In the genomic region with DNA sequence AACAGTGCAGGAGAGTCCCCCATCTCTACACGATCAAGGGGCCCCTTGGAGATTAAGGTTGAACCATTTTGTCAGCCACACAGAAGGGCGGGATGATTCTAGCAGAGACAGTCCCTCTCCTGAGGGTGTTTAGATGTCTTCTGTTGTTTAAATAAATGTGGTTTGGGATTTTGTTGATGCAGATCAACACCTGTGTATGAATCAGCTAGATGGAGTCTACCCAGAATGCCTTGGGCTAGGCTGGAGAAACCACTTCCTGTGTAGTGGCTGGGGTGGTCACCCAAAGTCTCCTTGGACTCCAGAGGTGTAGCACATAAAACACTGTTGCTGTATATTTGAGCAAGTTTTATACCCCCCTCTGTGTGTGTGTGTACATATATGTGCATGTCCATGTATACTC, we compare ENCODE assay signal across 20 mouse cellular contexts. TPM values are rescaled to one million over a fixed set of nuclear protein-coding genes. Genes with fewer than 3 reads are reported as not detected.
"Had no signal": no experiment of that assay in that cellular context is flagged by ENCODE, and none has a peak within 500 bp of the region (broad histone marks: within the 10 kb centered on the region; RNA-seq: fewer than 3 reads in every experiment).

No protein-coding gene starts in this region.

- H3K9me3 ChIP-seq: limb, embryonic 13.5 days; neural tube, embryonic 13.5 days; stomach, embryonic 15.5 days had no signal

- H3K4me2 ChIP-seq: limb, embryonic 13.5 days; neural tube, embryonic 13.5 days; stomach, embryonic 15.5 days had no signal

- H3K27me3 ChIP-seq: limb, embryonic 13.5 days; neural tube, embryonic 13.5 days; stomach, embryonic 15.5 days had no signal

- ATAC-seq: lung, postnatal 0 days had no signal

- H3K4me3 ChIP-seq: layer of hippocampus, adult 2 months; limb, embryonic 13.5 days; neural tube, embryonic 13.5 days; stomach, embryonic 15.5 days had no signal

- DNase-seq: kidney, adult 11 months; kidney, adult 9 months; kidney, postnatal 4 days; lung, adult 2 months; lung, postnatal 36 days; midbrain, embryonic 14.5 days; right cerebral cortex, postnatal 14 days had no signal

- H3K4me1 ChIP-seq: neural tube, embryonic 13.5 days had no signal

- H3K36me3 ChIP-seq: limb, embryonic 13.5 days; neural tube, embryonic 13.5 days; stomach, embryonic 15.5 days had no signal

- H3K27ac ChIP-seq: kidney, postnatal 0 days; layer of hippocampus, adult 2 months; limb, embryonic 13.5 days; liver, embryonic 14.5 days; neural tube, embryonic 13.5 days; stomach, embryonic 15.5 days had no signal

- H3K9ac ChIP-seq: limb, embryonic 13.5 days; liver, embryonic 14.5 days; neural tube, embryonic 13.5 days; stomach, embryonic 15.5 days had no signal

RNA-seq across cellular contexts. Expression of a gene that starts 14.9 kb away (rescaled TPM):
- total RNA-seq: layer of hippocampus, adult 2 months; layer of hippocampus, postnatal 10 days; left cerebral cortex, postnatal 36 days; liver, adult 2 months; megakaryocyte progenitor cell, adult 5-6 weeks had no signal
- polyA plus RNA-seq: liver, adult 2 months; liver, embryonic 14.5 days; lung, adult 2 months; midbrain, embryonic 14.5 days; spleen, adult 2 months had no signal

RNA-seq across cellular contexts. Expression of a gene that starts 22.4 kb away (rescaled TPM):
- total RNA-seq: layer of hippocampus, adult 2 months; liver, adult 2 months; megakaryocyte progenitor cell, adult 5-6 weeks had no signal
- polyA plus RNA-seq: intestine, embryonic 14.5 days; midbrain, embryonic 14.5 days; neural tube, embryonic 13.5 days; spleen, adult 2 months had no signal
